Mouse (Mus musculus): Measurements from ENCODE around the gene Tmem132c. TPM values are rescaled to one million over a fixed set of nuclear protein-coding genes. Genes with fewer than 3 reads are reported as not detected.
A peak's percentile ranks its signal among the peaks of the same experiment; 100 is the strongest.

Tmem132c gene
- polyA plus RNA-seq, 1 experiment: 0.84 TPM

GRCm38 (mm10) chr5:127478322-127478721 lies 236.7 kb downstream of the Tmem132c start:
- no peak overlapping the region for H3K27ac ChIP-seq (ENCODE audit: insufficient read depth, low read length)
- 44% methylated on average over 11 of the region's 11 CpGs for WGBS
- H3K4me3 ChIP-seq (ENCODE audit: extremely low read depth, insufficient read depth, insufficient read length): no peak overlapping the region
- no peaks in the 10 kb centered on the region for H3K4me1 ChIP-seq (ENCODE audit: control insufficient read depth, insufficient read depth, insufficient read length)
- no peaks in the 10 kb centered on the region for H3K27me3 ChIP-seq (ENCODE audit: control insufficient read depth, insufficient read depth, low read length)
- TF ChIP-seq CTCF (IDR thresholded peaks at IDR 0.05; ENCODE audit: extremely low read depth, insufficient read depth, insufficient read length, insufficient replicate concordance): no peak
- TF ChIP-seq POLR2A (IDR thresholded peaks at IDR 0.05; ENCODE audit: low read depth, low read length): no peak
- H3K36me3 ChIP-seq (ENCODE audit: control insufficient read depth, insufficient read depth, low read length): no peaks in the 10 kb centered on the region
- no peak for DNase-seq (ENCODE audit: low read depth in 1 of 2, low spot score in 2 of 2)

- H3K27ac ChIP-seq (ENCODE audit: insufficient read depth, low read length): no peak overlapping the region
- H3K4me3 ChIP-seq (ENCODE audit: extremely low read depth, insufficient read depth, insufficient read length): no peak overlapping the region
- WGBS: 88% methylated on average over 9 of the region's 9 CpGs
- no peaks in the 10 kb centered on the region for H3K36me3 ChIP-seq (ENCODE audit: control insufficient read depth, insufficient read depth, low read length)
- DNase-seq (ENCODE audit: low read depth in 1 of 2, low spot score in 2 of 2): no peak
- H3K4me1 ChIP-seq (ENCODE audit: control insufficient read depth, insufficient read depth, insufficient read length): peaks cover 10% of the 10 kb centered on the region; the same call in 1 of the 2 replicates
- no peaks in the 10 kb centered on the region for H3K27me3 ChIP-seq (ENCODE audit: control insufficient read depth, insufficient read depth, low read length)
- TF ChIP-seq POLR2A (IDR thresholded peaks at IDR 0.05; ENCODE audit: low read depth, low read length) (no peak), CTCF (IDR thresholded peaks at IDR 0.05; ENCODE audit: extremely low read depth, insufficient read depth, insufficient read length, insufficient replicate concordance) (no peak)
Measured at GRCm38 (mm10) chr5:127480931-127481330, 239.3 kb downstream of the Tmem132c start.

GRCm38 (mm10) chr5:127481416-127481815 lies 239.8 kb downstream of the Tmem132c start:
- Histone ChIP-seq H3K4me1 (ENCODE audit: control insufficient read depth, insufficient read depth, insufficient read length) (peaks cover 10% of the 10 kb centered on the region; the same call in 1 of the 2 replicates), H3K4me3 (ENCODE audit: extremely low read depth, insufficient read depth, insufficient read length) (no peak overlapping the region), H3K27me3 (ENCODE audit: control insufficient read depth, insufficient read depth, low read length) (no peaks in the 10 kb centered on the region), H3K27ac (ENCODE audit: insufficient read depth, low read length) (no peak overlapping the region), H3K36me3 (ENCODE audit: control insufficient read depth, insufficient read depth, low read length) (no peaks in the 10 kb centered on the region)
- TF ChIP-seq POLR2A (IDR thresholded peaks at IDR 0.05; ENCODE audit: low read depth, low read length) (no peak), CTCF (IDR thresholded peaks at IDR 0.05; ENCODE audit: extremely low read depth, insufficient read depth, insufficient read length, insufficient replicate concordance) (peak; percentile 24; the same call in 1 of the 2 replicates)
- no peak for DNase-seq (ENCODE audit: low read depth in 1 of 2, low spot score in 2 of 2)
- WGBS: 62% methylated on average over 5 of the region's 5 CpGs

GRCm38 (mm10) chr5:127482342-127482741 lies 240.7 kb downstream of the Tmem132c start:
- Histone ChIP-seq H3K4me1 (ENCODE audit: control insufficient read depth, insufficient read depth, insufficient read length) (peaks cover 10% of the 10 kb centered on the region; the same call in 1 of the 2 replicates), H3K27ac (ENCODE audit: insufficient read depth, low read length) (no peak overlapping the region), H3K4me3 (ENCODE audit: extremely low read depth, insufficient read depth, insufficient read length) (no peak overlapping the region), H3K36me3 (ENCODE audit: control insufficient read depth, insufficient read depth, low read length) (no peaks in the 10 kb centered on the region), H3K27me3 (ENCODE audit: control insufficient read depth, insufficient read depth, low read length) (no peaks in the 10 kb centered on the region)
- TF ChIP-seq CTCF (IDR thresholded peaks at IDR 0.05; ENCODE audit: extremely low read depth, insufficient read depth, insufficient read length, insufficient replicate concordance): no peak
- TF ChIP-seq POLR2A (IDR thresholded peaks at IDR 0.05; ENCODE audit: low read depth, low read length): no peak
- DNase-seq (ENCODE audit: low read depth in 1 of 2, low spot score in 2 of 2): no peak
- WGBS: 50% methylated on average over 3 of the region's 3 CpGs

GRCm38 (mm10) chr5:127483955-127484659 lies 242.5 kb downstream of the Tmem132c start:
- Histone ChIP-seq H3K4me1 (ENCODE audit: control insufficient read depth, insufficient read depth, insufficient read length) (peaks cover 10% of the 10 kb centered on the region; the same call in 1 of the 2 replicates), H3K4me3 (ENCODE audit: extremely low read depth, insufficient read depth, insufficient read length) (no peak overlapping the region), H3K27ac (ENCODE audit: insufficient read depth, low read length) (no peak overlapping the region), H3K27me3 (ENCODE audit: control insufficient read depth, insufficient read depth, low read length) (no peaks in the 10 kb centered on the region), H3K36me3 (ENCODE audit: control insufficient read depth, insufficient read depth, low read length) (no peaks in the 10 kb centered on the region)
- TF ChIP-seq POLR2A (IDR thresholded peaks at IDR 0.05; ENCODE audit: low read depth, low read length) (no peak), CTCF (IDR thresholded peaks at IDR 0.05; ENCODE audit: extremely low read depth, insufficient read depth, insufficient read length, insufficient replicate concordance) (no peak)
- 32% methylated on average over 8 of the region's 8 CpGs for WGBS
- no peak for DNase-seq (ENCODE audit: low read depth in 1 of 2, low spot score in 2 of 2)

- Histone ChIP-seq H3K4me3 (ENCODE audit: extremely low read depth, insufficient read depth, insufficient read length) (peak overlapping the region; percentile 47), H3K27ac (ENCODE audit: insufficient read depth, low read length) (peak overlapping the region; percentile 50; the same call in 1 of the 2 replicates), H3K27me3 (ENCODE audit: control insufficient read depth, insufficient read depth, low read length) (no peaks in the 10 kb centered on the region), H3K36me3 (ENCODE audit: control insufficient read depth, insufficient read depth, low read length) (no peaks in the 10 kb centered on the region), H3K4me1 (ENCODE audit: control insufficient read depth, insufficient read depth, insufficient read length) (peaks cover 10% of the 10 kb centered on the region; the same call in 1 of the 2 replicates)
- peak in 1 of 2 experiments; percentile 25 for DNase-seq (ENCODE audit: low read depth in 1 of 2, low spot score in 2 of 2)
- 4% methylated on average over 13 of the region's 13 CpGs for WGBS
- TF ChIP-seq POLR2A (IDR thresholded peaks at IDR 0.05; ENCODE audit: low read depth, low read length) (no peak; the same call in 1 of the 2 replicates), CTCF (IDR thresholded peaks at IDR 0.05; ENCODE audit: extremely low read depth, insufficient read depth, insufficient read length, insufficient replicate concordance) (no peak)
Measured at GRCm38 (mm10) chr5:127484813-127485486, 243.3 kb downstream of the Tmem132c start.
